Mouse (Mus musculus): ENCODE results near the gene Sgsh.
A peak's percentile ranks its signal among the peaks of the same experiment; 100 is the strongest.
"Not testable (repeated sequence)": the region's sequence is repeated elsewhere in the genome, so short reads cannot be mapped to it uniquely, and the experiment has no call there.

The Sgsh gene

DNA sequence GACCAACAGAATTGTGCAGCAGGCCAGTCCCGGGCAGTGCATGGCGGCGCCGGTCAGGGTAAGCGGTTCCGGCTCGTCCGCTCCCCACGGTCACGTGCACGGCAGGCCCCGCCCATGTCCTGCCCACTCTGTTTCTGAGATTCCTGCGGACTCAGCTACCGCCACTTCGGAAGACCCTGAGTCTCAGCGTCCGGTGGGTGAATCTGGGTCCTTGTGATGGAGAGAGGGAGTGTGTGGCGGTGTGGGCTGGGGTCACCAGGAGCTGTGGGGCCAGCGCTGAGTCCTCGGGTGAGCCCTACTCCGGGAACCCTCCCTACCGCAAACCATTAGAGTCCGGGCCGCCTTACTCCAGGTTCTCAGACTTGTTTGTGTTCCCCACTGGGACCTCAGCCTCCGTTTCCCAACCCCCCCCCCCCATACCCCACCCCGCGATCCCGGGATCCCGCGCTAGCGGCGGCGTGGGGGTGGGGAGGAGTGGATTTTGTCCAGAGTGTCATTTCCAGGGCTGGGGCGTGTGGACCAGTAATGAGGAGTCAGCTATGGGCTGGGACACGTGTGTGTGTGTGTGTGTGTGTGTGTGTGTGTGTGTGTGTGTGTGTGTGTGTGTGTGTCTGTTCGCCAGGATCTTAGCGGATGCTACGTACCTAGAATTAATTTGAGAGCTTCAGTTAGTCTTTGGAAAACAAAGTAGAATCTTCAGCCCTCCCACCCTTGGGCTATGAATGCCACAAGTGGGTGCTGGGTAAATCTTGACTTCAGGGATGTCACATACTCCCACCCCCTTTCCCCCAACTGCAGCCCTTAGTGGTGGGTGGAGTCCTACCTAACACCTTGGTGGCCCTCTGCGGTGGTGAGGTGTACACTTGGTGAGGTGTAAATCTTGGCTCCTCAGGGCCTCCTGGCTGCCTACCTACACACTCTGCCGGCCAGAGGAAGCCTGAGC lies at the start of gene Sgsh, which contains the start of gene Slc26a11:
TSS of gene Sgsh (minus strand) at position 94 of the 943 bp plus-strand sequence.
TSS of gene Slc26a11 (plus strand) at position 115 of the 943 bp plus-strand sequence.
- DNase-seq, result peak; percentile 85

DNA sequence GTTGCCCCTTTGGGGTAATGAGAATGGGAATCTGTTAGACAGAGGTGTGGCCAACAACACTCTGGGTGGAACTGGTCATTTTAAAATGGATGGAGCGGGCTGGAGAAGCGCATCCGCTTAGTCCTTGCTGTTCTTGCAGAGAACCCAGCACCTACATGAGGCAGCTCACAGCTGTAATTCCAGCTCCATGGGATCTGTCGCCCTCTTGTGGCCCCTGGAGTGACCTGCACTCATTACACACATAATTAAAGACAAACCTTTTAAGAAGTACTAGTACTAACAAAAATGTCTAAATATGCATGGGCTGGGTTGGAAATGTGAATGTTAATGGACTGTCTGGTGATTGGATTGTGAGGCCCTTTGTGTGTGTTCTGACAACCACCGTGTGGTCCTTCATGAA lies 49.3 kb upstream of the Sgsh start:
- no peak for DNase-seq

DNA sequence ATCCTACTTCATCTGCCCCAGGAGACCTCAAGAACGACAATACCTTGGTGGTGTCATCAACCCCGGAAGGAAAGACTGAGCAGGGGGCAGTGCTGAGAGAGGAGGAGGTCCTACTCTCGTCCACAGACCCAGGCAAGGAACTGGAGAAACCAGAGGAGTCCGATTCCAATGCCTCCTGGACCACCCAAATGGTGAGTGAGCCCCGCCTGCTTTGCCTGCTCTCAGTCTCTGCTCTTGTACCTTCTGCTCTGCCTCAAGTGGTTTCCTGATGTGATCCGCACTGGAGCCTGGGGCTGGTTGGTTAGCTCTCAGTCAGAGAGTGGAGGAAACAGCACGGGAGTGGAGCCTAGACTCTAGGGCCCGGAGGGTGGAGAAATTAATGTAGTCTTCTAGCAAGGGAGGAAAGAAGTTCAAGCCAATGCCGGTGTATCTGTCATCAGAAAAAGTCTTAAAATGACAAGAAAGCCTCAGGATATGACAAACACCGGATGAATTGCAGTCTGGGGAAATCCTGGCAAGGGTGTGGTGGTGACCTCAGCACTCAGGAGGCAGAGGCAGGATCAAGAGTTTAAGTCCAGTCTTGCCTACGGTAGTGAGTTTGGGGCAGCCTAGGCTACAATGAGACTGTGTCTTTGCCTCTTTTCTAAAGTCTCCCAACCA lies 47.3 kb upstream of the Sgsh start:
- no peak for DNase-seq

DNA sequence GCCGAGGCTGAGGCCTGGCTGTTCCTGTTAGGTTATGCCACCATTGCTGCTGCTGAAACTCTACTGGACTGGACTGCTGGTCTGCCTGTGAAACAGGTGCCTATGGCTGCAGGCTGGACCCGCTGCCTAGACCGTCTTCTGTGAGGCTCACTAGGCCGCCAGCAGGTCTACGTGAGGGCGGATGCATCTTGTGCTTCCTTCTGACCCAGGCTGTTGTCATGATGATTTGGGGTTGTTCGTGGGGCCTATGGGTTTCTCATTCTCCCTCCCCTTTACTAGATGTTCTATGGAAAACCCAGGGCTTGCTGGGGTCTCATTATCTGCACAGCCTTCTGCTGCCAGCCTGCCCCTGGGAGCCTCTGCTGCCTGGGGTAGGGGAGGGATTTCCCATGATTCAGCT lies 41.1 kb upstream of the Sgsh start:
- no peak for DNase-seq

DNA sequence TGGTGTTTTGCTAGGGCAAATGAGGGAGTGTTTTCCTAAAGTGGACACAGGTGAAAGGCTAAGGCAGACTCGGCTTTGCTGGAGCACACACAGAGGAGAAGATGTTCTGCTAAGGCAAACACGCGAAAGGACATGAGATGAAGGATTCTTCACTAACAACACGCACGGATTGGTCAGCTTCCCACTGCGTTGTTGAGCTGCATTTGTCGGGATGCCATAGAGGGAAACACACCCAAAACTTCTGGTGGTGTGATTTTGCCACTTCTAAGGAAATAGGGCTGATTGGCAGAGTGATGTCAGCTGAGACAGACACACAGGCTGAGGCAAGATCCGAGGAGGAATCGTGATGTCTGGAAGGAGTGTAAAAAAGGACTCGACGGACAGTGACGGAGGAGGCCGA lies 40.6 kb upstream of the Sgsh start:
- DNase-seq, result no peak

DNA sequence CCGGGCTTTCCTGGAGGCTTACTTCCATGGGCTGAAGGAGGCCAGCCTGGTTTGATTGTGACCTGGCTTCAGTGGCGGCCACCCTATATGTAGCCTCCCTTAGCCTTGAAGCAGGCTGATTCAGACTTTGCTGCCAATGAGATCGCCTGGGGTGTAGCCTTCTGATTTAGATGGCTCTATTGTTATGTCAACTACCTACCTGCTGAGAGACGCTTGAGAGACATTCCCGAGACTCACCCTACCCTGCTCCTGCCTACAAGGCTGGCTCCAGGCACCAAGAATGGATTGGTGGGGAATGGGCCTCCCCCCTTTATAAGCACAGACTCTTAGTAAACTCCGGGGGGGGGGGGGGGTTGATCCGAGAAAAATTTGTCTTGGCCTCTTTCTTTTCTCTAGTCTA lies 40.1 kb upstream of the Sgsh start:
- no peak for DNase-seq

DNA sequence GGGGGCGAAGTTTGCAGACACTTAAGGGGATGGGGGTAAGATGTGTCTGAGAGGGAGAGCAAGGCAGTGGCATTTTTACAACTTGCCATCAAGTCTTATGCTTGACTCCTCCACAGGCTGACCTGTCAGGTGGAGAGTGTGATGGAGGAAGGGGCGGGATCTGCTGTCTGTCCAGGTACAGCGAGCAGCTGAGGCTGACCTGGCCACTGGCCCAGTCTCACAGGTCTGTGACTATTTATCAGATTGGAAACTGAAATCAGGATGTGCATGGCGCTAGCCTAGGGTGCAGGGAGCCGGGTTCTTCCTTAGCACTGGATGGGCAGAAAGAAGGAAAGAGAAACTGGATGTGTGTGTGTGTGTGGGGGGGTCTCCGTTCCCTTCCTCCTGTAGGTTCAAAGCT lies 38.9 kb upstream of the Sgsh start:
- DNase-seq, result no peak

DNA sequence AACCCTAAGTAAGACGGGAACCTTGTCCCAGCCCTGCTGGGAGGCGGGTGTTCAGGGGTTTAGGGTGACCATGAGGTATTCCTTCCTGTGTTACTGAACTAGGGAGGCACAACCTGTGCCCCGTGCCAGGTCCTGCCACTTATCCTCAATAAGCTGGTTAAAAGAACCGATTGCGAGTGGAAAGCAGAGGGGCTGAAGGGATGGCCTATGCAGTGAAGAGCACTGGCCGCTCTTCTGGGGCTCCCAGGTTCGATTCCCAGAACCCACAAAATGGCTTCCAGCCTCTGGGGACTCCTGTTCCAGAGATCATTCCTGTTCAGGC lies 38.1 kb upstream of the Sgsh start:
- DNase-seq, result no peak

DNA sequence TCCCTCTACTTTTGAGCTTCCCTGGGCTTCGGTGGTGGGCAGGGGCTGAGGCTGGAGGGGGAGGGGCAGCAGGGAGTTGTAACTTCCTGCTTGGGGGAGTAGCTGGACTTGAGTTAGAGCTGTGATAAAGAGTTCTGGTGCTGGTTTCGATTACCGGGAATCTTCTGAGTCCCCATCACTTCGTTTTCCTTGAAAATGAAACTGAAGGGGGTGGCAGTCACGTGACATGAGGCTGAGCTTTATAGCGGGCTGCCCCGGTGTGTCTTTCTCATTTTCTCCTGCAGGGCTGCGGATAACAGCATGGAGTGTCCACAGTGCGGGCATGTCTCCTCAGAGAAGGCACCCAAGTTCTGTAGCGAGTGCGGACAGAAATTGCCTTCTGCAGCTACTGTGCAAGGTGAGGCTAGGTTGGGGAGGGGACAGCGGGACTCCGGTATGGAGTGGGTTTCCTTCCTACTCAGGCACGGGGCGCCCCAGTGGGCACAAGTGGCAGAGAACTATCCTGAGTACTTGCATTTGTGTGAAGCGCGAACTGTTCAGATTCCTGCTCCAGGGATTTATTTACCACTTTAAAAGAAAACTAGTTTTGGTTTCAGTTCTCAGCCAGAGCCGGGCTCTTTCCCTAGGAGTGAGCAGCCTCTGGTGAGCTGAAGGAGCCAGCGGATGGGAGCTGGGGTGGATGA lies 37.6 kb upstream of the Sgsh start, which contains the start of gene Rnf213:
TSS of gene Rnf213 (plus strand) at position 301 of the 683 bp plus-strand sequence.
- DNase-seq, result peak; percentile 69

DNA sequence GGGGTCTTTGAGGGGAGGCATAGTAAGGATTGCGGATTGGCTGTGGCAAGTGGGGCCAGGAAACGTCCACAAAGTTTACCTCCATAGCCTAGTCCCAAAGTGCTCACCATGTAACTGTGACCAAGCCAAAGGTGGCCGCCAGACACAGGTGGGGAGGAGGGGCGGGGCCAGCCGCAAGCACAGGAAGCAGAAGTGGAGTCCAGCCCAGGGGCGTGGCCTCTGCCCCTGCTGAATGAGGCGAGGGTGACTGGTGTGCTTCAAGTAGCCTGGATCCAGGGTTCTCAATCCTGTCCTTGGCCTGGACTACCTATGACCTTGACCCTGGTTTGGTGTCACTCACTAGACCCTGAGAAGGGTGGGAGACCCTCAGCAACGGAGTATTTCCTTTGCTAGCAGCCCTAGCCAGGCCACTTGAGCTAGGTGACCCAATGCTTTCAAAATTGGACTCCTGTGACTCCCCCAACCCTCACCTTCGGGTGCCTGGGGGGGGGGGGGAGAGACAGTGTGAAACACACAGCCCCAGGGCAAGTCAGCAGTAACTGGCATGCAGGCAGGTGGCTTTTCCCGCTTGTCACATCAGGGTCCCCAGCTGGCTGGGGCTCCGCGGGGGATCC lies 36.8 kb upstream of the Sgsh start:
- DNase-seq, result peak; percentile 86

DNA sequence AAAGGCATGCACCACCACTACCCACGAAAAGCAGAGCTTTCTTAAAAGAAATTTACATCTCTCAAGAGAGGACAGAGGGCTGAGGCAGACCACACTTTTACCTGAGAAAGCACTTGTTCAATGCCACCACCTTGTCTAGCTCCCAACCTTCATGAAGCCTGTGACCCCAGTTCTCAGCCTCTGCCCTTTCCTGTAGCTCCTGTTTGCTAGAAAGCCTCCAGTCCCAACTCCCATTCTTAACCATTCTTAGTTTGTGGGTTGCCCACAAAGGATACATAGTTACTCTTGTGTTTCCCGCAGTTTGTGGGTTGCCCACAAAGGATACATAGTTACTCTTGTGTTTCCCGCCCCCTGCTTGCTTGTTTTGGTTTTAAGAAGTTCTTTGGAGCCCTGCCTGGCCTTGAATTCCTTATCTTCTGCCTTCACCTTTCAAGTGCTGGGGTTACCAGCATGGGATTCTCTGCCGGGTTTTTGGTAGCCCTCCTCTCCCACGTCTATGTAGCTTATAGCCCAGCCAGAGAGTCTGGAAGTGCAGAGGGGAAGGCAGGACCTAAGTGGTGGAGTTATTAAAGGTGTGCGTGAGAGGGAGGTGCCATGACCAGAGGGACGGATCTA lies 36.2 kb upstream of the Sgsh start:
- no peak for DNase-seq

DNA sequence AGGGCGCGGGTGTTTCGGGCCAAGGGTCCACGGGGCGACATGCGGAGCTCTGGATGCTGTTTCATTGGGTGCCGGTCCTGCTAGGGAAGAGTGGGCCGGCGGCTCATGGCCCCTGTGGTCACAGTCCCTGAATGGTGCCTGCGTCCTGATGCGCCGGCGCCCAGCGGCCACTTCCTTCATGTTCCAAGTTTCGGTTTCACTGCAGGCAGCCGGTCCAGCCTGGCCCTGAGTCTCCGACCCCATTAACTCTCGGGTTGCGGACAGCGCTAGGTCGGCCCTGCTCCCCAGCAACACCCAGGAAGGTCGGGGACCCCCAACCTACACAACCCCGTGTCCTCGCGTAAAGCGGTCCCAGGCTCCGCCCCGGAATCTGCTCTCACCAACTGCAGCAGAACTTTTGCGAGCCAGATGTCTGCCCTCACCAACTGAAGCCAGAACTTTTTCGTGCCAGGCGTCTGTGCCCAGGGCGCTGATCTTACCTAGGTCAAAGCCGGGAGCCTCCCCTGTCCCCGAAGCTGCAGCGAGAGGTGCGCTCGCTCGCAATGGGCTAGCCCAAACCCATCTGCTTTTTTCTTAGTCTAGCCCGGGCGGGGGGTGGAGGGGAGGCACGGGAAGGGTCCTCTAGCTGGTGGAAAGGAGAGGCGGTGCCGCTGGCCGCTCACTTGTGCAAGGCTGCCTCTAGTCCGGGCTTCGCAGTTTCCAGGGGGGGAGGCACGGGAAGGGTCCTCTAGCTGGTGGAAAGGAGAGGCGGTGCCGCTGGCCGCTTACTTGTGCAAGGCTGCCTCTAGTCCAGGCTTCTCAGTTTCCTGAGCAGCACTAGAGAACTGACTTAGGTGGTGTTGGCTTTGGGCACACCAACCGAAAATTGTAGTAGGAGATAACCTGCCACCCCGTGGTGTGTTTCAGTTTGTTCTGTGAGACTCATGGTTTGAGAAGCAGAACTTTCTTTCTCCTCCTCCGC lies 35.2 kb upstream of the Sgsh start:
- peak; percentile 76 for DNase-seq

DNA sequence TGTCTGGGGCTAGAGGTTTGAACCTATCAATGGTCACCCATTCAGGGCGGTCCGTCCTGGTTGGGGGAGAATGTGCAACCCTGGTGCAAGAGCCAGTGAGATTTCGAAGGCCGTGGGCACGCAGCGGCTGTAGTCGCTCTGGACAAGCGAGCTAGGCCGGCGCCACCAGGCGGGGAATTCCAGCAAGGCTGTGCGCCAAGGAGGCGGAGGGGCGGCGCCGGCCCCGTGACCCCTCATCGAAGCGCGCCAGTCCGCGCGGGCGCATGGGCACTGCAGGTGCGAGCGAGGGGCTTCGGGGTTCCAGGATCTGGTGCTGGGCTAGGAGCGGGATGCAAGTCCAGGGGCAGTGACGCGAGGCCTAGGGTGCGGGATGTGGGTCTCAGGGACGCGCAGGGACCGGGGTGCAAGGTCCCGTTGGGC lies 34.5 kb upstream of the Sgsh start:
- DNase-seq, result peak; percentile 79

DNA sequence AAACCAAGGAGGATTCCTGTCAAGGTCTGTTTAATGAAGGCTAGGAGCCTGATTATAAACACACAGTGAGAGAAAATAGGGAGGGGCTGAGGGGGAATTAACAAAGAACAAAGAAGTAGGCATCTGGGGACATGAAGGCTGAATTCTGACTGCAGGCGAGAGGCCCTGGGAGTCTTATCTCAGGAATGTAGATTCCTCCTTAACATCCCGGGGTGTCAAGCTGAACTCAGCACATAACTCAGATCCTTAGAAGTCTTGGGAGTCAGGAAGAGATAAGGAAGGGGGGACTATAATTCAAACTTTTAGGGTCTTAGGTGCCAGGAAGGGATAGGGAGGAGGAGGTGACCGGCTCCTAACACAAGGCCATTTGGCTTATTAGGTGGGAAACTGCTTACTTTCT lies 31.9 kb upstream of the Sgsh start:
- not testable (repeated sequence) for DNase-seq

DNA sequence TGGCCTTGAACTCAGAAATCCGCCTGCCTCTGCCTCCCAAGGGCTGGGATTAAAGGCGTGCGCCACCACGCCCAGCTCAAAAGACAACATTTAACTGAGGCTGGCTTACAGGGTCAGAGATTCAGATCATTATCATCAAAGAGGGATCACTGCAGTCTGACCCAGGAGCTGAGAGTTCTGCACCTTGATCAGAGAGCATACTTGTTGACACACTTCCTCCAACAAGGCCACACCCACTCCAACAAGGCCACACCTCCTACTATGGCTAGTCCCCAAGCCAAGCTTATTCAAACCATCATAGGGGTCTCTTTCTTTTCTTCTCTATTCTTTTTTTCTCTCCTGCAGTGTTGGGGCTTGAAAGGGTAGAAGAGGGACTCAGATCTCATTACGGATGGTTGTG lies 31.0 kb upstream of the Sgsh start:
- DNase-seq, result no peak

DNA sequence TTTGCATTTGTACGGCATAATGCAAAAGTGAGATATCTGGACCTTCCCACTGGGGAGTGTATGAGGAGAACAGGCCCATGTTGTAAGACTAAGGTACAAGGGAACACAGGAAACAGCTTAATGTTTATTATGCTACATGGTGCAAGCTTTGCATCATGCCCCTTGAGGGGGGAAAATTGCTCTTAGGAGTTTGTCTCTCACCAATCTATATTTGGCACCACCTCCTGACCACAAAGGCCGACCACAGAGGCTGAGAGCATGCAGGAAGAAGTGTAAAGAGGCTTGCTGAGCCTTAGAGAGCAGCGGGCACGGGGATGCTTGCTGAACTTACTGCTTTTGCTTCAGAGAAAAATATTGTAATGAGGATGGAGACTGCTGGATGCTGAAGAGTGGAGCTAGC lies 29.6 kb upstream of the Sgsh start:
- no peak for DNase-seq

DNA sequence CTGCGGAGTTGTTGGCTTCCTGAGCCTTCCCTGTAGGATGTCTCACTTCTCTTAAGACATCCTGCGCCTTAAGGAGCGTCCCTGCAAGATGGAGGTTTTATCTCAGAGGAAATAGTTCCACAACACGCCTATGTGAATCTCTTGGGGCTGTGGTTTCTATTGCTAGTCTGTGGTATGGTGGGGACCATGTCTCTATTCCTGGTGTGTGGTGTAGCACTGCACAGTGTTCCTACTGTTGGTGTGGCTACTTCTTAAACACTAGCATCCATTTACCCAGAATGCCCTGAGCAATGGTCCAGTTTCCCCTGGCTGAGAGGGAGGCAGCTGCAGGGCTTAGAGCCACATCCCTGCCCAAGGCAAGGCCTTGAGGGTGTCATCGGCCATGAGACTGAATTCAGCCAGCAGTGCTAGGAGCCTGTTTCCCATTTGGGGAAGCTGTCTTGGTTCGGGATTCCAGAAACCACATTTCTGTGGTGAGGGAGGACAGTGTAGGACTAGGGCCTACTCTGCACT lies 27.1 kb upstream of the Sgsh start:
- no peak for DNase-seq

DNA sequence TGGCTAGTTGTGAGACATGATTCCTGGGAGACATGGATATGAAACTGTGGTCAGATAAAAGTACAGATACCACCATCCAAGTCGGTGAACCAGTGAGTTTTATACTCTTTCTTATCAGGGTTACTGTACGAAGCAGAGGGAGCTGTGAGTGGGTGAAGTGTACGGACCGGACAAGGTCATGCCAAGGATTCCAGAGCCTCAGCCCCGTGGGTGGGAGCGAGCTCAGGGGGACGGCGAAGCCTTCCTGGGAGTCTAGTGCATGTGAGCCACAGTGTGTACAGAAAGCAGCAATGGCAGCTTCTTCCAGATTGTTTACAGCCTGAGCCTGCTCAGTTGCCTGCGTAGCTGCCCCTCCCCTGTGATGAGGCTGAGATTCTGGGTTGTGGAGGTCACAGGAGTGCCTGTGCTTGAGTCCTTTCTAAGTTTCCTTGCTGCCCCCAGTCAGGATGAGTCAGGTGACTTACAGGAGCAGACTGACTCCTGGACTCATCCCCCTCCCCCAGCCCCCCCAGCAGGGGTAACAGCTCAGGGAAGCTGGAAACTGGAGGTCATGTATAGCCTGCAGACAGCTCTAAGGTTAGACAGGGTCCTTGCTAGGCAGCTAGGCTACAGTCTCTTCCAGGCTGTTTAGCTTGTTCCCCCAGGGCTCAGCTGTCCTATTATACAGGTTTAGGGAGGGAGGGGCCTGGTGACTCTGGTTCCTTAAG lies 26.4 kb upstream of the Sgsh start:
- no peak for DNase-seq

DNA sequence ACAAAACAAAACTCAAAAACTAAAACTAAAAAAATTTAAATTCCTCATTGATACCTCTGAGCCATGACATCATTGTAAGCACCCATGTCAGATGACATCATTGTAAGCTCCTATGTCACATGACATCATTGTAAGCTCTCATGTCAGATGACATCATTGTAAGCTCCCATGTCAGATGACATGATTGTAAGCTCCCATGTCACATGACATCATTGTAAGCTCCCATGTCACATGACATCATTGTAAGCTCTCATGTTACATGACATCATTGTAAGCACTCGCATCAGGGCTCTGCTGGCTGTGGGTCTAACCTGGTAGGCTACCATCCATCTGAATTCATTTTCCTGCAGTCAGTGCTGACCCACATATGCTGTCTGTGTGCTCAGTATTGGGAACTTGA lies 23.2 kb upstream of the Sgsh start:
- no peak for DNase-seq

DNA sequence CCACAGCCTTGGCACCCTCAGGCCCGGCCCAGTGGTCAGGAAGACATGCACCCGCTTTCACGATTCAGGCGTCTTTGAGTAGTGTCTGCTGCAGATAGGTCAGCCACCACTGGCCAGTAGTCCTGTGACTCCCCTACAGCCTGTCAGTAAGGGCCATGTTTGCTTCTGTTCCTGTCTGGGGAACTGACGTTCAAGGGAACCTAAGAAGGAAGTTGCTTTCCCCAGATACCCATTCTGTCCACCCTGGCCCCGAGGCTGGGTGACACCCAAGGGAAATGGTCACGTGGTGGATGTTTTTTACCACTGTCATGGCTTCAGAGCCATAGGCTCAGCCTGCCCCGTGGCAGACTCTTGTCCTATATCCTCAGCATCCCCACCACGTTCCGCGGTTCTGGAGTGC lies 22.0 kb upstream of the Sgsh start:
- DNase-seq, result no peak

DNA sequence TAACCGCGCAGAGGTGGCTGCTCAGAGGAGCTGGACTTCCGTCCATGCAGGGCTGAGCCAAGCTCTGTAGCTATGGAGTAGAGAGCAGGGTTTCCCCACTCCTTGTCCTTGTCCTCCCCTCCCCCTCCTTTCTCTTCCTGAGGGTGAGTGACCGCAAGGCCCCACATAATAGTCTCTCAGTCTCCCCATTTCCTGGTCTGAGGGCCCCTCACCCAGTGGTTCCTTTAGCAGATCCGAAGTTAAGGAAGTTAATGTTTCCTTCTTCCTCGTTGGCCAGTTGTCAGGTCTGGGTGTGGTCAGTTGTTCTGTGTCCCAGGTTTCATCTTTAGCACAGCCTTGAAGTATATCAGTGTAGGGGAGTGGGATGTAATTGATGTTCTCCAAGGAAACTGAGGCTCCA lies 20.1 kb upstream of the Sgsh start:
- DNase-seq, result no peak
